Mouse (Mus musculus): ENCODE measurements at regions not wholly inside any gene's neighbourhood (a gene's known extent, or its start where the extent isn't known, plus 50 kb on each side); places are given as distances from the start of the nearest gene placed in this dataset.
"Not testable (repeated sequence)": the region's sequence is repeated elsewhere in the genome, so short reads cannot be mapped to it uniquely, and the experiment has no call there.

DNA sequence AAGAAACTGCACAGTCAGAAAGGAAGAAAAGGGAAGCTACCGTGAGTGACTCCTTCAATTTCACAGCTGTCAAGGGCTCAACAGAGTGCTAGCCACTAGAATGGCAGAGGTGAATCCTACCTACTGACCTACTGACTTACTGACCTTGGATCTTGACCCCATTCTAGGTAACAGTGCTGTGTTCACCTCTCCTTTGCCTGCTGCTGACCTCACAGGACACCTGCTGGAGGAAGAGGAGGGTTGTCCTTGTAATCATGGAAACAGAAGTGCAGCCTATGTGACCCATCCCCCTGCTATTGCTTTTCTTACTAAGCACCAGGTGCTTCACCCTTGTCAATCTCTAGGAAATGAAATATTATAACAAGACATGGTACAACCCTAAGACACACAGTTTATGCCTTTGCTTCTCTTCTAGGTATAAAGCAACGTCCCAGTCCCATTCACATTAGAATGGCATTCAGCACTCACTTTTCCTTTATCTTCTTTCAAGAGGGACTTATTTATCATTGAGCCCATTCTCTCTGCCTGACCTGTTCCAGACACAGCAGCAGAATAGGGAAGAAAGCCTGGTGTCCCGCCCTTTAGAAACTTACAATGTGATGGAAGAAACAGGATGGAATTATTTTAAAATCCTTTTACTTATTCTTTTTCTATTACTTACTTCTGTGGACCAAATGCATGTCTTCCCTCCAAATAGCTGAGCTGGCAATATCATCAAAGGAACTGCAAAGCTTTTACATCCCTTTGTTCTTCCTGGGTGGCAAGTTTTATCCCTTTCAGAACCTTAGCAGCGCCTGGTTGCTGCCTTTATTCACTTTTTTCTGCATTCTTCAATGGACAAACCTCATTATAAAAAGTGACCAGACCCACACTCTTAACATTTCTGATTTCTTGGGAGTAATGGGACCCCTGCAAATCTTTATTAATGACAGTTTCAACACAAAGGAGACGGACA is 176.5 kb downstream of the Alg10b start:
- H3K27me3 ChIP-seq (replicated peaks): no peaks in the 10 kb centered on the region
- H3K4me2 ChIP-seq: no peak overlapping the region
- no peaks in the 10 kb centered on the region for H3K36me3 ChIP-seq
- H3K4me3 ChIP-seq (replicated peaks): no peak overlapping the region
- no peaks in the 10 kb centered on the region for H3K9me3 ChIP-seq
- no peaks in the 10 kb centered on the region for H3K4me1 ChIP-seq
- H3K9ac ChIP-seq: no peak overlapping the region
- no peak overlapping the region for H3K27ac ChIP-seq
- 57% methylated on average over 5 of the region's 5 CpGs for WGBS
- ATAC-seq (ENCODE audit: insufficient read depth, low FRiP score, low read depth): no peak

DNA sequence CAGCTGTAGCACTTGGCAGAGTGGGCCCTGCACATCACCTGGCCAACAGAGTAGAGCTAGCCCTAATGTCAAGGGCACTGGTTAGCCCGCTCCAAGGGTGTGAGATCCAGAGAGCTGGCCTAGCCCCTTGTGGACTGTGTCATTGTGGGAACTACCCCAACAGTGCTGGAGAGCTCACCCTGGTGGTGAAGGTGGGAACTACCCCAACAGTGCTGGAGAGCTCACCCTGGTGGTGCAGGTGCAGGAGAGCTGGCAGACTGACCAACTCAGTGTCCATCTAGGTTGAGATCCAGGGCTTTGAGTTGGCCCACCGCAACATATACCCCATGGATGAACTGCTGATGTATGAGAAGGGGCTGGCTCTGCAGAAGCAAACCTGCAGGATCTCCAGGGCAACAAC is 196.7 kb downstream of the Alg10b start:
- H3K4me1 ChIP-seq: no peaks in the 10 kb centered on the region
- no peaks in the 10 kb centered on the region for H3K27me3 ChIP-seq (replicated peaks)
- no peak overlapping the region for H3K4me3 ChIP-seq (replicated peaks)
- H3K9ac ChIP-seq: no peak overlapping the region
- H3K27ac ChIP-seq: no peak overlapping the region
- no peak overlapping the region for H3K4me2 ChIP-seq
- 83% methylated on average over 2 of the region's 2 CpGs for WGBS
- no peaks in the 10 kb centered on the region for H3K36me3 ChIP-seq
- ATAC-seq (ENCODE audit: insufficient read depth, low FRiP score, low read depth): no peak
- H3K9me3 ChIP-seq: no peaks in the 10 kb centered on the region

DNA sequence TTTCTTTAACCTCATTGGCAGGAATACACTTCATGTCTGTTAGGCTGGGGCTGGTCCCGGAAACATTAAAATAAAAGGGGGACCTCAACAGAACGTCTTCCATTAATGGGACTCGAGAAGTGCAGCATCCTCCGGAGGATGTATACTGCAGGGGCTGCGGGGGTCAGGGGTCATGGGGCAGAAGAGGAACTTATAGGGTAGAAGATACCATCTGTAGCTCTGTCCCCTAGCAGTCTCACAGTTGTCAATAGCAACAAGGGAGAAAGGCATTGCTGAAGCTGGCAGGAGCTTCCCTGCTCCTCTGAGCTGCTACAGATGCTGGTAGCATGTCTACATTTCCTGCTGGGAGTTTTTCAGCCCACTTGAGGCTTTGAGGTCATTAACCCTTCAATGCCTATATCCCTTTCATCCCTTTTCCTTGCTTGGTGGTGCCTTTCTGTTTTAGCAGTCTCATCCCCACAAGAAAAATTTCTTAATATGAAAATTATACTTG is 198.1 kb downstream of the Alg10b start:
- ATAC-seq (ENCODE audit: insufficient read depth, low FRiP score, low read depth): no peak
- no peaks in the 10 kb centered on the region for H3K27me3 ChIP-seq (replicated peaks)
- no peaks in the 10 kb centered on the region for H3K36me3 ChIP-seq
- H3K9me3 ChIP-seq: no peaks in the 10 kb centered on the region
- 40% methylated on average over 5 of the region's 5 CpGs for WGBS
- no peak overlapping the region for H3K4me2 ChIP-seq
- H3K4me1 ChIP-seq: no peaks in the 10 kb centered on the region
- H3K27ac ChIP-seq: no peak overlapping the region
- no peak overlapping the region for H3K9ac ChIP-seq
- H3K4me3 ChIP-seq (replicated peaks): no peak overlapping the region

DNA sequence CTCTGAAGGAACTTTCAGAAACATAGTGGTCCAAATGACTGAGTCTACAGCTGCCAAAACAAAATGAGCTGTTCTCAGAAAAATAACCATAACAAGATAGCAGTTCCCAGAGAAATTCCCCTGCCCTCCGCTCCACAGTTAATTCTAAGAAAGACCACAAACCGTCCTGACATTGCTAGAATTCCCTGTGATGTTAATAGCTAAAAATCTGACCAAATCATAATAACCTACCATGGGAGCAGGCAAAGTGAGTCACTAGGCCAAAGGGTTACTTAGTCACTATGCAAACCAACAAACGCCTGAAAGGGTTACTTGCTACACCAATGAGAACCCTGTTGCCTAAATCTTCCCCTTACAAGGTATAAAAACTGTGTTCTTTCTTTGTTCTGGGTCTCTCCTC is 206.9 kb downstream of the Alg10b start:
- H3K36me3 ChIP-seq; ATAC-seq (ENCODE audit: insufficient read depth, low FRiP score, low read depth); H3K4me2 ChIP-seq; H3K9ac ChIP-seq; H3K4me3 ChIP-seq (replicated peaks); H3K27ac ChIP-seq; H3K9me3 ChIP-seq; H3K27me3 ChIP-seq (replicated peaks); H3K4me1 ChIP-seq: not testable (repeated sequence)
- 89% methylated on average over 3 of the region's 3 CpGs for WGBS

DNA sequence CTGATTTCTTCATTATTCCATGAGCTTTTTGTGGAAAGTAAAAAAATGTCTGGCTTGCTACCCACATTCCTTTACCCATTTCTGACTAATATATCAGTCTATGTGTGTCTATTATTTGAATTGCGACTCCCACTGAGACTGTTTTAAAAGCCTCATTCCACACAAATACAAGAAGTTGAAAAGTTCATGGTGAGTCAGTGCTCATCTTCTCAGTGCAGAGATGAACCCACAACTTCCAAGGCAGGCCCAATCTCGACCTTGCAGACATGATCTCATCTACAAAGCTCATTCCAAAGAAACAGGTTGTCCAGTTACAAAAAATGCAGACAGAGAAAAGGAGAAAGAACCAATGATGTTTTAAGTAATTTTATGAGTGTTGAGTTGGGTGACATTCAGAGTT is 208.0 kb downstream of the Alg10b start:
- no peak for ATAC-seq (ENCODE audit: insufficient read depth, low FRiP score, low read depth)
- no peak overlapping the region for H3K9ac ChIP-seq
- no peaks in the 10 kb centered on the region for H3K27me3 ChIP-seq (replicated peaks)
- no peaks in the 10 kb centered on the region for H3K36me3 ChIP-seq
- 48% methylated on average over 2 of the region's 2 CpGs for WGBS
- H3K4me3 ChIP-seq (replicated peaks): no peak overlapping the region
- no peaks in the 10 kb centered on the region for H3K9me3 ChIP-seq
- no peak overlapping the region for H3K27ac ChIP-seq
- no peak overlapping the region for H3K4me2 ChIP-seq
- no peaks in the 10 kb centered on the region for H3K4me1 ChIP-seq

DNA sequence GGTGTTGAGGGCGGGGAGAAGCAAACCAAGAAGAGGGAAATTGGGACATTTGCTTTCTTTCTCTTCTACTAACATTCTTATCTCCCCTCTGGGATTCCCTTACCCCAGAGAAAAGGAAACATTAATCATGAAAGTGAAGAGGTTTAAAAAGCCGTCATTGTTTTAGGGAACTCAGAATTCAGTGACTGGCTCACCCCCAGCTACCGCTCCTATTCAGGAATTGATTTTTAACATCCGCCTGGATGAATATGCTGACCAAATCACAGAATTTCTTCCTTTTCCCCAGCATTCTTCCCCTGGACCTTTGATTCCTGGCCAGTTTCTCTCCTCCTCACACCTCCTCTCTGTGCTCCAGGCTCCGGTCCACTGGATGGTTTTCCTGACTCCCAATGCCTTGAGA is 211.2 kb downstream of the Alg10b start:
- Histone ChIP-seq H3K27me3 (replicated peaks) (no peaks in the 10 kb centered on the region), H3K9ac (no peak overlapping the region), H3K27ac (no peak overlapping the region), H3K36me3 (no peaks in the 10 kb centered on the region), H3K4me3 (replicated peaks) (no peak overlapping the region), H3K4me2 (no peak overlapping the region), H3K9me3 (no peaks in the 10 kb centered on the region), H3K4me1 (no peaks in the 10 kb centered on the region)
- 28% methylated on average over 5 of the region's 5 CpGs for WGBS
- ATAC-seq (ENCODE audit: insufficient read depth, low FRiP score, low read depth): no peak
